ENCODE assay signal across 13 mouse cellular contexts in genomic region chr14:121937601-121938255, GRCm38 (mm10). TPM values are rescaled to one million over a fixed set of nuclear protein-coding genes. Genes with fewer than 3 reads are reported as not detected.
A peak's percentile ranks its signal among the peaks of the same experiment; 100 is the strongest.
DNase-seq lines count a peak whose midpoint lies in the region; ATAC-seq lines count a peak whose summit lies in the region.
"Had no signal": no experiment of that assay in that cellular context is flagged by ENCODE, and none has a peak within 500 bp of the region (broad histone marks: within the 10 kb centered on the region; RNA-seq: fewer than 3 reads in every experiment).

No protein-coding gene starts in this region.

- peaks cover 14% of the 10 kb centered on the region for H3K9me3 ChIP-seq in heart, embryonic 16.5 days (replicated peaks; ENCODE audit: control insufficient read depth, low read length)
- H3K9me3 ChIP-seq in heart, embryonic 11.5 days (replicated peaks; ENCODE audit: control insufficient read depth, low read length) = no peaks in the 10 kb centered on the region; the same call in 1 of the 2 replicates
- peaks cover 10% of the 10 kb centered on the region; the same call in 1 of the 2 replicates for H3K9me3 ChIP-seq in midbrain, embryonic 13.5 days

- ATAC-seq in heart, embryonic 16.5 days (replicated peaks; ENCODE audit: extremely low read depth, insufficient read depth, low FRiP score) = no peak
- no peak for ATAC-seq in heart, embryonic 11.5 days (replicated peaks; ENCODE audit: insufficient number of reproducible peaks, low FRiP score, low TSS enrichment)
- ATAC-seq in common myeloid progenitor, adult 5-6 weeks (replicated peaks; ENCODE audit: low read depth, poor library complexity, severe bottlenecking) = peak; percentile 37
- no peak for ATAC-seq in midbrain, embryonic 13.5 days

- H3K4me3 ChIP-seq in heart, embryonic 16.5 days (ENCODE audit: low read length) = no peak overlapping the region
- no peak overlapping the region for H3K4me3 ChIP-seq in heart, embryonic 11.5 days (ENCODE audit: low read depth, low read length)
- H3K4me3 ChIP-seq in macrophage (ENCODE audit: inconsistent target) = no peak overlapping the region
- H3K4me3 ChIP-seq in midbrain, embryonic 13.5 days (replicated peaks) = no peak overlapping the region
- H3K4me3 ChIP-seq: erythroblast, embryonic 14.5 days; hindbrain, embryonic 13.5 days had no signal

- H3K27ac ChIP-seq in heart, embryonic 16.5 days (ENCODE audit: low read length) = peak overlapping the region; percentile 37; the same call in 1 of the 2 replicates
- no peak overlapping the region for H3K27ac ChIP-seq in heart, embryonic 11.5 days (ENCODE audit: low read depth, low read length)
- peak overlapping the region; percentile 91 for H3K27ac ChIP-seq in macrophage
- no peak overlapping the region for H3K27ac ChIP-seq in midbrain, embryonic 13.5 days
- H3K27ac ChIP-seq: hindbrain, embryonic 13.5 days had no signal

- 64% methylated on average over 11 of the region's 11 CpGs for WGBS in heart, embryonic 16.5 days
- 76% methylated on average over 11 of the region's 11 CpGs for WGBS in heart, embryonic 11.5 days (ENCODE audit: insufficient replicate concordance)
- 35% methylated on average over 11 of the region's 11 CpGs for WGBS in macrophage (ENCODE audit: missing documents)
- 92% methylated on average over 11 of the region's 11 CpGs for WGBS in midbrain, embryonic 13.5 days

- H3K4me1 ChIP-seq in heart, embryonic 16.5 days (ENCODE audit: control insufficient read depth, insufficient read depth, low read length) = peaks cover 16% of the 10 kb centered on the region
- peaks cover 6% of the 10 kb centered on the region; the same call in 1 of the 2 replicates for H3K4me1 ChIP-seq in heart, embryonic 11.5 days (ENCODE audit: control insufficient read depth, insufficient read depth, low read length)
- no peaks in the 10 kb centered on the region for H3K4me1 ChIP-seq in midbrain, embryonic 13.5 days (replicated peaks)
- H3K4me1 ChIP-seq: hindbrain, embryonic 13.5 days had no signal

- H3K36me3 ChIP-seq in heart, embryonic 16.5 days (ENCODE audit: control insufficient read depth, insufficient read depth) = peaks cover 7% of the 10 kb centered on the region; the same call in 1 of the 2 replicates
- H3K36me3 ChIP-seq in heart, embryonic 11.5 days (ENCODE audit: control insufficient read depth, insufficient read depth, low read length) = peaks cover 3% of the 10 kb centered on the region; the same call in 1 of the 2 replicates
- no peaks in the 10 kb centered on the region for H3K36me3 ChIP-seq in macrophage (ENCODE audit: inconsistent target)
- peaks cover 25% of the 10 kb centered on the region for H3K36me3 ChIP-seq in midbrain, embryonic 13.5 days

- peak; percentile 53 for DNase-seq in CD4-positive, CD25-positive, alpha-beta regulatory T cell, adult 2 months (ENCODE audit: low read depth, low spot score)
- no peak for DNase-seq in embryo, embryonic 10 days (ENCODE audit: low spot score)
- no peak for DNase-seq in neural tube, embryonic 10.5 days (ENCODE audit: extremely low spot score, low spot score)
- DNase-seq: cerebellum, adult 18-20 months; kidney, postnatal 4 days had no signal

- H3K79me2 ChIP-seq in macrophage (ENCODE audit: inconsistent target) = peaks cover 12% of the 10 kb centered on the region; the same call in 1 of the 2 replicates

- H3K4me2 ChIP-seq in heart, embryonic 16.5 days (ENCODE audit: low read depth, low read length) = no peak overlapping the region
- no peak overlapping the region for H3K4me2 ChIP-seq in heart, embryonic 11.5 days
- H3K4me2 ChIP-seq in midbrain, embryonic 13.5 days (replicated peaks) = no peak overlapping the region
- H3K4me2 ChIP-seq: hindbrain, embryonic 13.5 days; midbrain, embryonic 11.5 days had no signal

- H3K9ac ChIP-seq in heart, embryonic 16.5 days (ENCODE audit: low read length) = no peak overlapping the region
- H3K9ac ChIP-seq in heart, embryonic 11.5 days (ENCODE audit: low read depth, low read length) = no peak overlapping the region
- no peak overlapping the region for H3K9ac ChIP-seq in midbrain, embryonic 13.5 days (replicated peaks)
- H3K9ac ChIP-seq: hindbrain, embryonic 13.5 days had no signal

- H3K27me3 ChIP-seq in heart, embryonic 16.5 days (ENCODE audit: control insufficient read depth, insufficient read depth, low read length) = no peaks in the 10 kb centered on the region
- no peaks in the 10 kb centered on the region for H3K27me3 ChIP-seq in heart, embryonic 11.5 days (ENCODE audit: control insufficient read depth, insufficient read depth, low read length)
- no peaks in the 10 kb centered on the region for H3K27me3 ChIP-seq in midbrain, embryonic 13.5 days
- H3K27me3 ChIP-seq: hindbrain, embryonic 13.5 days had no signal

RNA-seq across cellular contexts. Expression of gene Gpr18, which starts 22.1 kb away (rescaled TPM):
- polyA plus RNA-seq in heart, embryonic 16.5 days (2015; fragmentation: Nextera tagmentation; extraction: Ambion mirVana) = 0.22 and 1.00 TPM in 2 replicates
- 0.20 and 0.42 TPM in 2 replicates for polyA plus RNA-seq in heart, embryonic 11.5 days (2014; fragmentation: Nextera tagmentation; extraction: Ambion mirVana)
- 1.7 and 3.7 TPM in 2 replicates for total RNA-seq in common myeloid progenitor, adult 5-6 weeks (2017)
- total RNA-seq in macrophage (2018; cell fraction: chromatin; rRNA removed) = 1 to 10 TPM in 6 of 26 experiments, under 1 TPM in 8, not detected in 12; 0.33 to 5.1 (median 0.94) TPM
- 10 to 100 TPM in 1 of 26 experiments, 1 to 10 TPM in 14, under 1 TPM in 11; 0.12 to 14.1 (median 2.8) TPM for total RNA-seq in macrophage (2018; cell fraction: cytosol; rRNA removed)
- total RNA-seq in macrophage (2018; cell fraction: nucleus; rRNA removed) = 10 to 100 TPM in 1 of 26 experiments, 1 to 10 TPM in 14, under 1 TPM in 1, not detected in 10; 0.44 to 13.9 (median 3.5) TPM
- 0.20 to 0.28 TPM (median 0.22 TPM) in 3 replicates for polyA plus RNA-seq in macrophage (2018)
- 0.24 TPM in 1 of 2 replicates, not detected in the other for polyA plus RNA-seq in midbrain, embryonic 13.5 days (2015; fragmentation: Nextera tagmentation; extraction: Ambion mirVana)
- polyA plus RNA-seq: erythroblast, embryonic 14.5 days had no signal

RNA-seq across cellular contexts. Expression of gene Gpr183, which starts 27.3 kb away (rescaled TPM):
- 2.4 and 3.6 TPM in 2 replicates for polyA plus RNA-seq in heart, embryonic 16.5 days (2015; fragmentation: Nextera tagmentation; extraction: Ambion mirVana)
- polyA plus RNA-seq in heart, embryonic 11.5 days (2014; fragmentation: Nextera tagmentation; extraction: Ambion mirVana) = 1.5 TPM in 2 replicates
- 2.9 and 8.1 TPM in 2 replicates for total RNA-seq in common myeloid progenitor, adult 5-6 weeks (2017)
- 1 to 10 TPM in 13 of 26 experiments, under 1 TPM in 10, not detected in 3; 0.39 to 6.8 (median 1.9) TPM for total RNA-seq in macrophage (2018; cell fraction: chromatin; rRNA removed)
- total RNA-seq in macrophage (2018; cell fraction: cytosol; rRNA removed) = 10 to 100 TPM in 1 of 26 experiments, 1 to 10 TPM in 19, under 1 TPM in 6; 0.40 to 10.8 (median 3.0) TPM
- total RNA-seq in macrophage (2018; cell fraction: nucleus; rRNA removed) = 10 to 100 TPM in 1 of 26 experiments, 1 to 10 TPM in 19, under 1 TPM in 6; 0.17 to 27.4 (median 2.0) TPM
- 2.6 to 26.1 TPM (median 8.0 TPM) in 3 replicates for polyA plus RNA-seq in macrophage (2018)
- 0.72 and 1.2 TPM in 2 replicates for polyA plus RNA-seq in midbrain, embryonic 13.5 days (2015; fragmentation: Nextera tagmentation; extraction: Ambion mirVana)

RNA-seq across cellular contexts. Expression of gene Ubac2, which starts 59.3 kb away (rescaled TPM):
- 48.3 and 53.8 TPM in 2 replicates for polyA plus RNA-seq in heart, embryonic 16.5 days (2015; fragmentation: Nextera tagmentation; extraction: Ambion mirVana)
- 63.4 and 69.5 TPM in 2 replicates for polyA plus RNA-seq in heart, embryonic 11.5 days (2014; fragmentation: Nextera tagmentation; extraction: Ambion mirVana)
- total RNA-seq in common myeloid progenitor, adult 5-6 weeks (2017) = 19.1 and 33.3 TPM in 2 replicates
- 10 to 100 TPM in 24 of 26 experiments, 1 to 10 TPM in 2; 7.3 to 30.5 (median 18.2) TPM for total RNA-seq in macrophage (2018; cell fraction: chromatin; rRNA removed)
- total RNA-seq in macrophage (2018; cell fraction: cytosol; rRNA removed) = 10 to 100 TPM; 16.4 to 36.6 (median 25.8) TPM
- total RNA-seq in macrophage (2018; cell fraction: nucleus; rRNA removed) = 10 to 100 TPM; 10.4 to 35.9 (median 23.6) TPM
- polyA plus RNA-seq in macrophage (2018) = 14.7 to 27.5 TPM (median 24.4 TPM) in 3 replicates
- polyA plus RNA-seq in midbrain, embryonic 13.5 days (2015; fragmentation: Nextera tagmentation; extraction: Ambion mirVana) = 51.2 and 53.7 TPM in 2 replicates

Comparison
In these comparisons a context has a peak if more than half of its experiments do, and no peak if none do; other contexts are left out.
1. H3K27ac ChIP-seq: peak in heart, embryonic 16.5 days (single experiment) and macrophage (single experiment); none in heart, embryonic 11.5 days (single experiment) and midbrain, embryonic 13.5 days (single experiment).